Mouse (Mus musculus) gastrocnemius, postnatal 14 days (tissue): ENCODE data around the gene Tmod1. TPM values are rescaled to one million over a fixed set of nuclear protein-coding genes. Genes with fewer than 3 reads are reported as not detected.

Experiments used
- DNase-seq: peaks from one replicate; pipeline ENCODE4 v3.0.0; 2021; ENCODE audit warnings: mixed read lengths
- intact Hi-C: fragments of 180-260 bp; cut with DNase I; formaldehyde crosslinking; loops from one replicate; pipeline ENCODE4 v1.15.1; 2025; ENCODE audit warnings: low total_unique reads
- total RNA-seq, 2 experiments: library from RNA; stranded (reverse); gene quantifications; 2 replicates each; pipeline ENCODE4 v1.2.3; 2021

The Tmod1 gene
- total RNA-seq, 2 experiments from 2014 or later: 228 TPM

GRCm38 (mm10) chr4:46043361-46043760, 4.6 kb downstream of the Tmod1 start:
- intact Hi-C loops: no loop called here

DNA sequence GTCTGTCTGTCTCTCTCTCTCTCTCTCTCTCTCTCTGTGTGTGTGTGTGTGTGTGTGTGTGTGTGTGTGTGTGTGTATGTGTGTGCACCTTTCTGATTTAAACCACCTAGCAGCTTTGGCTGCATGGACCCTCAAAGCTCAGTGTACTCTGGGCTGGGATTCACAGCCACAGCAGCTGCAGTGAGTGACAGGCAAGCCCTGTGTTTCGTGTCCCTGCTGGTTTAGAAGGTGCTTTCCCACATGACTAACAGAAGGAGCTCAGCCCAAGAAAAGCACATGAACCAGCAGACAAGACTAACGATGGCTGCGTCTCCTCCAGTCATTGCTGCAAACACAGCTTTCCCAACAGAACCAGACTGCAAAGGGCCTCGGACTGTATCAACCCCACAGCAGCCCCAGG, 9.2 kb downstream of the Tmod1 start:
- intact Hi-C loops: no loop called here
- DNase-seq: no peak

More at GRCm38 (mm10) chr4:46043361-46043760, 4.6 kb downstream of the Tmod1 start:
- DNase-seq: no peak

GRCm38 (mm10) chr4:46048418-46048817, 9.7 kb downstream of the Tmod1 start:
- no peak for DNase-seq
- intact Hi-C loops: no loop called here

- intact Hi-C loops: no loop called here
- DNase-seq: no peak
Observed at GRCm38 (mm10) chr4:46053323-46054107, 14.8 kb downstream of the Tmod1 start.

GRCm38 (mm10) chr4:46056163-46056562, 17.4 kb downstream of the Tmod1 start:
- intact Hi-C loops: no loop called here

GRCm38 (mm10) chr4:46061259-46061962, 22.7 kb downstream of the Tmod1 start:
- intact Hi-C loops: no loop called here
- DNase-seq: no peak

More at GRCm38 (mm10) chr4:46056163-46056562, 17.4 kb downstream of the Tmod1 start:
- DNase-seq: no peak

GRCm38 (mm10) chr4:46063841-46064240, 25.1 kb downstream of the Tmod1 start:
- no peak for DNase-seq
- intact Hi-C loops: no loop called here

DNA sequence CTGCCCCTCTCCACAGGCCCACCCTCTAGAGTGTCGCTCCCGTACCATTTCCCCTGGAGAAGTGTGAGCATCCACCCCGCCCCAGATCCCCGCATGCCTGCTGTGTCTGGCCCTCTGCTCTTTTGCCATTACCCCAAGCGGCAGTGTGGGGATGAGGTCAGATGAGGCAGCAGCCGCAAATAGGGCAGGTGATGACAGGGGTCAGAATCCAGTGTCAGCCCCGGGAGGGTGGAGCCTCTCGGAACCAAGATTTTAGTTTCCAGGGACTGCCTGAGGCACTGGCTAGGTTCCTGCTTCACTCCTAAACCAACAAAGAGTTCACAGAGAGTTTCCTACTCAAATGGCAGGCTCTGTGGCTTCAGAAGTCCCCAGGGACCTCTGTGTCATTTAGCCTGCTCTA, 25.5 kb downstream of the Tmod1 start:
- intact Hi-C loops: no loop called here
- DNase-seq: peak; percentile 46

DNA sequence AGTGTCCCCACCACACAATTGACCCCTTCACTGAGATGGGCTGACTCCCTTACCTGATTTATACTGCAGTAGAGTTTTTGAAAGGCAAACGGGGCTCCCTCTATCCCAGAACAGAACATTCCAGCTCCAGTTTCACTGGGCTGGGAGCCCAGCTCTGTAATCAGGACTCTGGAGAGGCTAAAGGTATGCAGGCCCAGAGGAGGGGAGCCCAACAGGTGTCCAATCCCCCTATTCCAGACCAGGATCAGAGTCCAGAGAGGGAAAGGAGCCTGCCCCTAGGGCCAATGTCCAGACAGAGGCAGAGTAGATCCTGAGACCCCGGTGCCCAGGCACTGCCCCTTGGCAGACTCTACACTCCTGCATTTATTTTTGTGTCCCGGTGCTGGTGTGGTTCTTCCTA, 26.2 kb downstream of the Tmod1 start:
- peak; percentile 41 for DNase-seq
- intact Hi-C loops: no loop called here

- DNase-seq: no peak
- intact Hi-C loops: no loop called here
Observed at GRCm38 (mm10) chr4:46065695-46066340, 27.1 kb downstream of the Tmod1 start.

DNA sequence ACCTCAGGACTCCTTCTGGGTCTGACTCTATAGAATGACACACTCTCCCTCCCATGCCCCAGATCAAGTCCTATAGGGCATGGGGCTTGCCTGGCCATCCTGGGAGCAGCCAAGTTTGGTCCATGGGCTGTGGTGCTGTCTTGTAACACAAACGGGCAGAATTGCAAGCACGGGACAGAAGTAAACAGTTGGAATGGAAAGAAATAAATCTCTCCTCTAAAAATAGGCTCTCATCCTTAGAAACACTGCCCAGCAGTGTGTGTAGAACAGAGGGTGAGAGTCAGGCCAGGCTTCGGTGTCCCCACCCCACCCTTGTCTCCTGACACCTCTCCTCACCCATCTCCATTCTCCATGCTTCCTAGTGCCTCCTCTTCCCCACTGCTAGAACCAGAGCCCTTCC, 29.3 kb downstream of the Tmod1 start:
- intact Hi-C loops: no loop called here
- DNase-seq: no peak

DNA sequence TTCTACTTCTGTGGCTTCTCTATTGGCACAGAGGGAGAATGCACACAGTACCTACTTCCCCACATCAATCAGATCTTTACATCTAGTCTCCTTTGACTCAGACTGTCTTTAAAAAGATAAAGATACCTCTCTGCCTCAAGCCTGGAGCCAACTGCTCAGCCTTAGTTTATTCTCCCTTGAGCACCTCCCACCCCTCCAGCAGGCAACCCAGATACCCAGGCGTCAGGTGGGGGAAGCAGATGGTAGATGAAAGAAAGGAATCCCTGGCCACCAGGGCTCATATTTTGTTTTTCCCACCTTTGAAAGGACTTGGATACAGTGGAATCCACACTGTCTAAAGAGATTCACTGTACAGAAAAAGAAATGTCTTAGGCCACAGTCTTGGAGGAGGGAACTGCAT, 29.8 kb downstream of the Tmod1 start:
- intact Hi-C loops: no loop called here
- DNase-seq: no peak

DNA sequence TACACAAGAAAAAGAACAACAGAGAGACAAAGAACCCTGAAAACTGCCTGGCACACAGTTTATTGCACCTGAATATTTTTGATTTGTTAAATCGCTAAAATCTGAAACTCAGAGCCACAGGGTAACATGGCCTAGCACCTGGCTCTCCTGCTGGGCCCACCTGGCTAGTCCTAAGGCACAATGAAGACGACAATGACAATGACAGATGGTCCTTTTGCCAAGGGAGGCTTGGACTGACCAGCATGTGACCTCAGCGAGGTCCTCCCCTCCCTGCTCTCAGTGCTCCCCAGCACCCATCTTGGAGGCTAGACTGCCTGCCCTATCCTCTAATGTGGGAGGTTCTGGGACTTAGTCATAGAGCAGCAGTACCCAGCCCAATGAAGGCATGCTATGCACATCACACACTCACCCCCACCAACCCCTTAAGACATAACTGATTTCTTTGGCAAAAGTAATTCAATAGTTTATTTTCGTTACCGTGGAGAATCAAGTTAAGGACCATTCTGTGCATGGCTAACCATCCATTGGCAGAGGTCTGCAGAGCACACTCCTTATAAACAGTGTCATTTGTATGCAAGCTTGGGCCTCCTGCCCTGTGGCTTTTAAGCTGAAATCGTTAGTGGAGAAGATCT, 31.2 kb downstream of the Tmod1 start:
- no peak for DNase-seq
- intact Hi-C loops: no loop called here

DNA sequence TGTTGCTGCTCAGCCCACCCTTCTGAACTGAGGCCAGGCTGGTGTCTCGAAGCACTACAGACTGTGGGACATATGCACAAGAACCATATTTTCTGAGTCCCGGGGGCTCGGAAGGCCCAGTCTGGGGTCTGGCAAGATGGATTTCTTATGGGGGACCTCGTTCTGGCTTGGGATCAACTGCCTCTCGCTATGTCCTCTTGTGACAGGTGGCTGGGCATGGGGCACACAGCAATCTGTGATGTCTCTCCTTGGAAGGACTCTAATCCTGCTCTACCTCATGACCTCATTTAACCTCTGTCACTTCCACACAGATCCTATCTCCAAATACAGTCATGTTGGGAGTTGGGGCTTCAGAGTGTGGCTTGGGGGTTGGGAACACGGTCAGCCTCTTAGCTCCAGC, 33.9 kb downstream of the Tmod1 start:
- no peak for DNase-seq
- intact Hi-C loops: no loop called here

GRCm38 (mm10) chr4:46073736-46074135, 35.0 kb downstream of the Tmod1 start:
- intact Hi-C loops: no loop called here
- peak; percentile 34 for DNase-seq

GRCm38 (mm10) chr4:46075664-46076063, 36.9 kb downstream of the Tmod1 start:
- intact Hi-C loops: no loop called here
- DNase-seq: no peak

DNA sequence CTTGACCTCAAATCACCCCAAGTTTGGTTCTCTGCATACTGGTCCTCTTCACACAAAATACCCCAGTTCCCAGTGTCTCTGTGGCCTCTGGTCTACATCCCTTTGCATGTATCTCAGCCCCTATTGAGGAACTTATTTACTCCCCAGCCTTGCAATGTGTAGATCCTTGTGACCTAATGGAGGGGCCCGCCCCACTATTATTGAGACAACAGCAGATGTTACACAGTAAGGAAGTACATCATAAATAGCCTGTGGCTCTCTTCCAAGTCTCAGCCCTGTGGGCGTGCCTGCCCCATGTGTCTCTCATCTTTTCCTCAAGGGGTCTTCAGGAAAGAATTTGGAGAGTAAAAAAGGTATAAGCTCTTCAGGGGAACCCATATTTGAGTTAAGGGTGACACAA, 38.2 kb downstream of the Tmod1 start:
- intact Hi-C loops: no loop called here
- no peak for DNase-seq

DNA sequence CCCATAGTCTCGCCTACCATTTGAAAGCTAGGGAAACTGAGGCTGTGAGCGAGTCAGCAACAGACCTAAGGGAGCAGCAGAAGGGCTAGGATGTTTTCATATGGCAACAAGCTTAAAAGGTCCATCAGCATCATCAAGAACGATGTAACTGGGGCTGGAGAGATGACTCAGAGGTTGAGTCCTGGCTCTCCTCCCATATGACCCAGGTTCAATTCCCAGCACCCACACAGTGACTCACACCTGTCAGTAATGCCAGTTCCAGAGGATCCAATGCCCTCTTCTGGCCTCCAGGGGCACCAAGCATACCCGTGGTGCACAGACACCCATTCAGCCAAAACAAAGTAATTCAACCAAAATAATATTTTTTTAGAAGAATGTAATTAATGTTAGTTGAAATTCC, 41.5 kb downstream of the Tmod1 start:
- intact Hi-C loops: no loop called here
- no peak for DNase-seq

DNA sequence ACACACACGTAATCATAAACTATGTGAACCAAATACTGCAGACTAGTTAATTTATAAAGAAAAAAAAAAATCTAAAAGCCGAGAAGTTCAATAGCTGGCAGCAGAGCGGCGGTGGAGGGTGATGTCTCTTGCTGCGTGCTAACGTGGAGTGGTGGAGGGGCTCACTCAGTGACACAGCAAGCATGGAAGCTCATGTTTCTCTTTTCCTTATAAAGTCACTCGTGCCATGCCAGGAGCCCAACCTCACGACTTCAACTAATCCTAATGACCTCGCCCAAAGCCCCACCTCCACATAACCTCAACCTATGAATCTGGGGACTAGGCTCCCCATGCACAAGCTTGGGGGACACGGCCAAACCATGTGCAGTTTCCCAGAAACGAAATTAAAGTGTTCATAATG, 43.8 kb downstream of the Tmod1 start:
- intact Hi-C loops: no loop called here
- DNase-seq: no peak
